Mouse (Mus musculus) lung, postnatal 0 days (tissue): ENCODE measurements around the gene Tns2.

ENCODE experiments used
- CTCF ChIP-seq: IDR thresholded peaks from 2 replicates; pipeline ENCODE4 v1.5.1; 2016; ENCODE audit warnings: antibody characterized with exemption, mild to moderate bottlenecking
- EP300 ChIP-seq: IDR thresholded peaks from 2 replicates; pipeline ENCODE4 v1.6.1; 2016; ENCODE audit warnings: antibody characterized with exemption, mild to moderate bottlenecking, control low read depth

DNA sequence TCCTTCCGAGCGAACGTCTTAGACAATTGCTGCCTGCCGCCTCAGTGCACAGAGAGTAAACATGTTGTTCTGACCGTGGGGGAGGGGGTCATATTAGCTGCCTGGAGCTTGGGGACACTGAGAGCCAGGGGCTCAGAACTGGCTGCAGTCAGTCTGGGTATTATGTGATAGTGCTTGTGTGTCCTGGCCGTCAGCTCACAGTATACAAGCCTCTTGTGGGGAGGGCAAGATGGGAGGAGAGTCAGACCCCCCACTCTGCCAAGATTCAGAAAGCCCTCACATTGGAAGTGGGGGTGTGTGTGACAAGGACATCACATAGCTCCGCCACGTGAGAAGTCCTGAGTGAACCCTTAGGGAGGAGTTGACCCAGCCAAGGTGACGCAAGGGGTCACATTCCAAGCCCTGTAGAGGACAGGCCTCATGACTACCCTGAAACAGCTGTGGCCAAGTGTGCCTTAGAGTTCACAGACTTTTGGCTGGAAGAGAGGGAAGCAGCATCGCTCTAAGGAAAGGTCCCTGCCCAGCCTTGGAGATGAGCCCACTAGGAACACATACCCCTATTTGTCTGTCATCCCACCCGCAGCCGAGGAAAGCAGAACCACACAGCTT lies 3.8 kb downstream of the Tns2 start:
- TF ChIP-seq CTCF (no peak), EP300 (peak; percentile 98)
